Mouse (Mus musculus) c-Kit-positive CD71-positive TER-119-positive erythroid progenitor cells, embryonic 14.5 days (primary cell): ENCODE measurements around the gene Cnot11.
A peak's percentile ranks its signal among the peaks of the same experiment; 100 is the strongest.

Experiments
- DNase-seq: peaks from one replicate; pipeline ENCODE4 v3.0.0-alpha.2; 2013; ENCODE audit warnings: low spot score

Gene Cnot11

GRCm38 (mm10) chr1:39534831-39535230 lies at the start of gene Cnot11:
Gene Cnot11, plus strand, starts transcription at chr1:39534992.
- no peak for DNase-seq

- no peak for DNase-seq
Observed at GRCm38 (mm10) chr1:39487370-39487769, 47.4 kb upstream of the Cnot11 start.

GRCm38 (mm10) chr1:39493165-39493564 lies 41.6 kb upstream of the Cnot11 start:
- DNase-seq: no peak

- no peak for DNase-seq
Observed at GRCm38 (mm10) chr1:39493664-39494063, 41.1 kb upstream of the Cnot11 start.

GRCm38 (mm10) chr1:39496995-39497394 lies 37.8 kb upstream of the Cnot11 start:
- DNase-seq: no peak

- no peak for DNase-seq
Observed at GRCm38 (mm10) chr1:39497748-39498147, 37.0 kb upstream of the Cnot11 start.

GRCm38 (mm10) chr1:39499485-39499941 lies 35.3 kb upstream of the Cnot11 start:
- no peak for DNase-seq

GRCm38 (mm10) chr1:39502817-39503633 lies 31.8 kb upstream of the Cnot11 start:
- no peak for DNase-seq

GRCm38 (mm10) chr1:39504261-39504660 lies 30.5 kb upstream of the Cnot11 start:
- no peak for DNase-seq

- DNase-seq: no peak
Observed at GRCm38 (mm10) chr1:39505600-39505999, 29.2 kb upstream of the Cnot11 start.

- no peak for DNase-seq
Observed at GRCm38 (mm10) chr1:39511775-39512174, 23.0 kb upstream of the Cnot11 start.

- no peak for DNase-seq
Observed at GRCm38 (mm10) chr1:39512183-39512582, 22.6 kb upstream of the Cnot11 start.

GRCm38 (mm10) chr1:39515303-39515991 lies 19.3 kb upstream of the Cnot11 start:
- no peak for DNase-seq

GRCm38 (mm10) chr1:39521326-39521725 lies 13.5 kb upstream of the Cnot11 start:
- no peak for DNase-seq

GRCm38 (mm10) chr1:39522519-39522918 lies 12.3 kb upstream of the Cnot11 start:
- DNase-seq: peak; percentile 48

GRCm38 (mm10) chr1:39525763-39526162 lies 9.0 kb upstream of the Cnot11 start:
- no peak for DNase-seq

- no peak for DNase-seq
Observed at GRCm38 (mm10) chr1:39526371-39527167, 8.2 kb upstream of the Cnot11 start.

- peak; percentile 79 for DNase-seq
Observed at GRCm38 (mm10) chr1:39527432-39527831, 7.4 kb upstream of the Cnot11 start.

- DNase-seq: no peak
Observed at GRCm38 (mm10) chr1:39528319-39528718, 6.5 kb upstream of the Cnot11 start.

GRCm38 (mm10) chr1:39530258-39530943 lies 4.4 kb upstream of the Cnot11 start:
- peak; percentile 76 for DNase-seq

GRCm38 (mm10) chr1:39531036-39531435 lies 3.8 kb upstream of the Cnot11 start:
- no peak for DNase-seq

GRCm38 (mm10) chr1:39533917-39534316 lies 875 bp upstream of the Cnot11 start:
- DNase-seq: no peak
